Mouse (Mus musculus): ENCODE measurements around the gene Esrra. TPM values are rescaled to one million over a fixed set of nuclear protein-coding genes. Genes with fewer than 3 reads are reported as not detected.

The Esrra gene
- 67.9 and 77.4 TPM in 2 replicates for polyA plus RNA-seq (2012; rRNA removed)

- TF ChIP-seq CTCF (IDR thresholded peaks at IDR 0.05; ENCODE audit: borderline replicate concordance, control insufficient read depth, extremely low read depth, insufficient read depth, low read length, poor library complexity) (peak; percentile 74), POLR2A (IDR thresholded peaks at IDR 0.05; ENCODE audit: control insufficient read depth, extremely low read depth, insufficient read depth, low read length, poor library complexity) (peak; percentile 86)
- Histone ChIP-seq H3K36me3 (ENCODE audit: control insufficient read depth, insufficient read depth, low read length) (no peaks in the 10 kb centered on the region), H3K4me1 (replicated peaks; ENCODE audit: control insufficient read depth, insufficient read depth, low read length) (peaks cover 30% of the 10 kb centered on the region), H3K27me3 (ENCODE audit: control insufficient read depth, insufficient read depth, low read length) (peaks cover 16% of the 10 kb centered on the region; the same call in 1 of the 2 replicates), H3K27ac (ENCODE audit: control insufficient read depth, insufficient read depth, low read length) (no peak within 1 kb of the TSS), H3K4me3 (ENCODE audit: control insufficient read depth, insufficient read depth, low read length) (peak within 1 kb of the TSS; percentile 55)
- peak; percentile 100 for DNase-seq
- WGBS = under 1% methylated on average over 65 of the region's 66 CpGs
These were observed at the start of gene Esrra for GRCm38 (mm10) chr19:6921647-6922567. TSS of gene Esrra (minus strand) at chr19:6921813.

- H3K4me3 ChIP-seq (ENCODE audit: control insufficient read depth, insufficient read depth, low read length) = no peak overlapping the region
These were observed 49.0 kb upstream of the Esrra start for GRCm38 (mm10) chr19:6970460-6971085.

GRCm38 (mm10) chr19:6969665-6970381 lies 48.2 kb upstream of the Esrra start:
- DNase-seq = peak; percentile 67
- Histone ChIP-seq H3K4me3 (ENCODE audit: control insufficient read depth, insufficient read depth, low read length) (peak overlapping the region; percentile 51), H3K4me1 (replicated peaks; ENCODE audit: control insufficient read depth, insufficient read depth, low read length) (peaks cover 30% of the 10 kb centered on the region), H3K27me3 (ENCODE audit: control insufficient read depth, insufficient read depth, low read length) (no peaks in the 10 kb centered on the region), H3K36me3 (ENCODE audit: control insufficient read depth, insufficient read depth, low read length) (no peaks in the 10 kb centered on the region), H3K27ac (ENCODE audit: control insufficient read depth, insufficient read depth, low read length) (no peak overlapping the region)
- 2% methylated on average over 55 of the region's 55 CpGs for WGBS
- peak; percentile 94 for TF ChIP-seq CTCF (IDR thresholded peaks at IDR 0.05; ENCODE audit: borderline replicate concordance, control insufficient read depth, extremely low read depth, insufficient read depth, low read length, poor library complexity)
- TF ChIP-seq POLR2A (IDR thresholded peaks at IDR 0.05; ENCODE audit: control insufficient read depth, extremely low read depth, insufficient read depth, low read length, poor library complexity) = no peak

More at GRCm38 (mm10) chr19:6970460-6971085, 49.0 kb upstream of the Esrra start:
- H3K27me3 ChIP-seq (ENCODE audit: control insufficient read depth, insufficient read depth, low read length) = no peaks in the 10 kb centered on the region
- no peaks in the 10 kb centered on the region for H3K36me3 ChIP-seq (ENCODE audit: control insufficient read depth, insufficient read depth, low read length)
- H3K4me1 ChIP-seq (replicated peaks; ENCODE audit: control insufficient read depth, insufficient read depth, low read length) = peaks cover 30% of the 10 kb centered on the region
- TF ChIP-seq CTCF (IDR thresholded peaks at IDR 0.05; ENCODE audit: borderline replicate concordance, control insufficient read depth, extremely low read depth, insufficient read depth, low read length, poor library complexity) = no peak
- TF ChIP-seq POLR2A (IDR thresholded peaks at IDR 0.05; ENCODE audit: control insufficient read depth, extremely low read depth, insufficient read depth, low read length, poor library complexity) = no peak
- 51% methylated on average over 11 of the region's 11 CpGs for WGBS
- DNase-seq = no peak
- H3K27ac ChIP-seq (ENCODE audit: control insufficient read depth, insufficient read depth, low read length) = no peak overlapping the region

GRCm38 (mm10) chr19:6969291-6969664 lies 47.7 kb upstream of the Esrra start:
- Histone ChIP-seq H3K36me3 (ENCODE audit: control insufficient read depth, insufficient read depth, low read length) (no peaks in the 10 kb centered on the region), H3K4me3 (ENCODE audit: control insufficient read depth, insufficient read depth, low read length) (peak overlapping the region; percentile 51), H3K27ac (ENCODE audit: control insufficient read depth, insufficient read depth, low read length) (no peak overlapping the region), H3K4me1 (replicated peaks; ENCODE audit: control insufficient read depth, insufficient read depth, low read length) (peaks cover 30% of the 10 kb centered on the region), H3K27me3 (ENCODE audit: control insufficient read depth, insufficient read depth, low read length) (no peaks in the 10 kb centered on the region)
- TF ChIP-seq POLR2A (IDR thresholded peaks at IDR 0.05; ENCODE audit: control insufficient read depth, extremely low read depth, insufficient read depth, low read length, poor library complexity) (no peak), CTCF (IDR thresholded peaks at IDR 0.05; ENCODE audit: borderline replicate concordance, control insufficient read depth, extremely low read depth, insufficient read depth, low read length, poor library complexity) (no peak)
- WGBS = 3% methylated on average over 20 of the region's 20 CpGs
- no peak for DNase-seq

GRCm38 (mm10) chr19:6968491-6969271 lies 47.1 kb upstream of the Esrra start:
- WGBS = 26% methylated on average over 15 of the region's 15 CpGs
- Histone ChIP-seq H3K4me3 (ENCODE audit: control insufficient read depth, insufficient read depth, low read length) (0 out of 2 replicates have a peak overlapping the region, but pooled peaks have one; percentile 3), H3K27ac (ENCODE audit: control insufficient read depth, insufficient read depth, low read length) (no peak overlapping the region), H3K4me1 (replicated peaks; ENCODE audit: control insufficient read depth, insufficient read depth, low read length) (peaks cover 27% of the 10 kb centered on the region), H3K27me3 (ENCODE audit: control insufficient read depth, insufficient read depth, low read length) (no peaks in the 10 kb centered on the region), H3K36me3 (ENCODE audit: control insufficient read depth, insufficient read depth, low read length) (no peaks in the 10 kb centered on the region)
- DNase-seq = peak; percentile 39
- no peak for TF ChIP-seq POLR2A (IDR thresholded peaks at IDR 0.05; ENCODE audit: control insufficient read depth, extremely low read depth, insufficient read depth, low read length, poor library complexity)
- TF ChIP-seq CTCF (IDR thresholded peaks at IDR 0.05; ENCODE audit: borderline replicate concordance, control insufficient read depth, extremely low read depth, insufficient read depth, low read length, poor library complexity) = no peak
